Mouse (Mus musculus) midbrain, postnatal 0 days (tissue): ENCODE measurements around the gene Picalm. TPM values are rescaled to one million over a fixed set of nuclear protein-coding genes. Genes with fewer than 3 reads are reported as not detected.

Experiments
- ATAC-seq: fragments of 200-750 bp; cut with Nextera tagmentation; 2 replicates; pipeline ENCODE4 v1.8.0; 2017; ENCODE audit warnings: moderate number of reproducible peaks, mild to moderate bottlenecking, moderate TSS enrichment, moderate library complexity; ENCODE audit not compliant: low FRiP score
- DNase-seq: peaks from one replicate; pipeline ENCODE4 v3.0.0-alpha.2; 2015; ENCODE audit warnings: low spot score
- H3K27ac ChIP-seq: fragments of 300-500 bp; sonication (generic); 2 replicates; pipeline ENCODE4 v1.5.1; 2014; ENCODE audit warnings: low read depth, mild to moderate bottlenecking, low read length, mixed read lengths
- H3K27me3 ChIP-seq: fragments of 300-500 bp; sonication (generic); 2 replicates; pipeline ENCODE4 v1.6.1; 2014; ENCODE audit warnings: low read length, control low read depth, mixed read lengths; ENCODE audit not compliant: insufficient read depth
- H3K36me3 ChIP-seq: fragments of 300-500 bp; sonication (generic); 2 replicates; pipeline ENCODE4 v1.6.1; 2014; ENCODE audit warnings: low read length, control low read depth, mixed read lengths; ENCODE audit not compliant: insufficient read depth
- H3K4me1 ChIP-seq: fragments of 300-500 bp; sonication (generic); 2 replicates; pipeline ENCODE4 v1.6.1; 2014; ENCODE audit warnings: mild to moderate bottlenecking, control low read depth, antibody characterized with exemption, low read length, mixed read lengths; ENCODE audit not compliant: insufficient read depth
- H3K4me2 ChIP-seq: fragments of 300-500 bp; sonication (generic); 2 replicates; pipeline ENCODE4 v1.6.1; 2014; ENCODE audit warnings: low read depth, mild to moderate bottlenecking, low read length, mixed read lengths; ENCODE audit not compliant: poor library complexity, severe bottlenecking
- H3K4me3 ChIP-seq: fragments of 300-500 bp; sonication (generic); 2 replicates; pipeline ENCODE4 v1.5.1; 2014; ENCODE audit warnings: low read depth, mild to moderate bottlenecking, low read length, moderate library complexity
- H3K9ac ChIP-seq: fragments of 300-500 bp; sonication (generic); replicated peaks from 2 replicates; pipeline ENCODE4 v1.6.1; 2014; ENCODE audit warnings: mild to moderate bottlenecking, low read length, moderate library complexity, mixed read lengths; ENCODE audit not compliant: poor library complexity, severe bottlenecking
- H3K9me3 ChIP-seq: fragments of 300-500 bp; sonication (generic); 2 replicates; pipeline ENCODE4 v1.6.1; 2016; ENCODE audit warnings: low read length, control low read depth
- CTCF ChIP-seq: IDR thresholded peaks from 2 replicates; pipeline ENCODE4 v1.5.1; 2016; ENCODE audit warnings: antibody characterized with exemption, mild to moderate bottlenecking
- WGBS: fragments of 180-500 bp; shearing (Covaris S2); extraction: QIAGEN DNeasy Blood & Tissue Kit; methylation state at CpG from one replicate; pipeline ENCODE4 v1.1.7; 2014; 5-methylcytosine and 5-hydroxymethylcytosine counted together
- polyA plus RNA-seq: library from polyadenylated mRNA; unstranded; fragments of >200 nt; fragmentation: Nextera tagmentation; extraction: Ambion mirVana; gene quantifications from 2 replicates; pipeline ENCODE4 v1.2.1, GENCODE M21; 2015
- total RNA-seq: library from RNA; depleted of rRNA; stranded (reverse); fragments of >200 nt; gene quantifications from 2 replicates; pipeline ENCODE4 v1.2.3, GENCODE M21; 2014

The Picalm gene
- total and polyA plus RNA-seq, 2 experiments from 2014 or later = 24.8 to 173 TPM

DNA sequence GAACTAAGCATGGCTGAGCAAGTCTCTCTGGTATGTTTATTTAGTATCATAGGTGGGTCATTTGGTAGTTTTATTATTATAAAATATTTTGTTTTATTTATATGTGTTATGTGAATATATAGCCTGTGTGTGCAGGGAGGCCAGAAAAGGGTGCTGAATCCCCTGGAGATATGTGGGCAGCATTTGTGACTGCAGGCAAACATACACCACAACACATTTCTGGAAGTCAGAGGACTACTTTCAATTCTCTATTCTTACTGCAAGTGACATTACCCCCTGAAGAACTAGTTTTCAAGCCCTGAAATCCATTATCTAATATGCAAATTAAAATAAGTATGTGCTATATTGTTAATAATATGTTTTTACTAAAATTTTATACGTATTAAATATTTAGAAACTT lies 43.8 kb downstream of the Picalm start:
- no peak for ATAC-seq
- H3K9ac ChIP-seq = no peak overlapping the region
- 98% methylated on average over 1 of the region's 1 CpGs for WGBS
- no peaks in the 10 kb centered on the region for H3K27me3 ChIP-seq
- H3K4me3 ChIP-seq = no peak overlapping the region
- no peak overlapping the region for H3K27ac ChIP-seq
- TF ChIP-seq CTCF = no peak
- H3K4me1 ChIP-seq = no peaks in the 10 kb centered on the region
- no peaks in the 10 kb centered on the region for H3K9me3 ChIP-seq
- no peak overlapping the region for H3K4me2 ChIP-seq
- peaks cover 20% of the 10 kb centered on the region; the same call in 1 of the 2 replicates for H3K36me3 ChIP-seq
- no peak for DNase-seq

DNA sequence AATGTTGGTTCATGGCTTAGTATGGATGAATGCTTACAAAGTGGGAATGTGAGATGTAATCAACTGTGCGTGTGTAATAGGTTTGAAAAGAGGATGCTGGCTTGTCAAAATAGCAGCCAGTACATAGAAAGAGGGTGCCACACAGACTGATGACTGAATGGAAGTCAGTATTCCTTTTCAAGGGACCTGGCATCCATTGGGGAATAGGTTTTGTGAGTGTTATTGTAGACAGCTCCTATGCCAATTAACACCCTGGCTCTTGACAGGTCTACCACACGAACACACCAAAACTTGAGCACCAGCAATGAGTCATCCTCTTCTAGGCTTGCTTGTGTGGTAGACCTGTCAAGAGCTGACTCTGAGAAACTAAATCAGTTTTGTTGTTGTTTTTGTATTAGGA lies 45.6 kb downstream of the Picalm start:
- Histone ChIP-seq H3K4me2 (no peak overlapping the region), H3K27ac (no peak overlapping the region), H3K9ac (no peak overlapping the region), H3K4me1 (no peaks in the 10 kb centered on the region), H3K36me3 (peaks cover 20% of the 10 kb centered on the region; the same call in 1 of the 2 replicates), H3K27me3 (no peaks in the 10 kb centered on the region), H3K9me3 (no peaks in the 10 kb centered on the region), H3K4me3 (no peak overlapping the region)
- 74% methylated on average over 2 of the region's 2 CpGs for WGBS
- no peak for ATAC-seq
- no peak for DNase-seq
- TF ChIP-seq CTCF = no peak

DNA sequence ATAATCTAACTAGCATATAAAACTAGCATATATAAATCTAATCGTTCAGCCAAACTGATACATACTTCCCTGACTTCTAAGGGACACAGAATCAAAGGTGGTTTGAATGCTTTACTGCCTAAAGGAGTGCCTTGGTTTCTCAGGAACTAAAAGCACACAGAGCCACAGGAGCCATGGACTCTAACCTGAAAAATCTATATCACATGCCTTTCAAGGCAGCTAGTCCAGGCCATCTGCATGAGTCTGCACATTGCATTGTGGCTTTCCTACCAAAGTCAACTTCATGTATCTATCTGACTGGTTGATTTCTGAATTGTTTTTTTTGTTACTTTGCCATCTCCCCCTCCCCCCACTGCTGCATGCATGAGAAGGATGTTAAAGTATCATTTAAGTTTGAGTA lies 50.6 kb downstream of the Picalm start:
- H3K4me3 ChIP-seq = no peak overlapping the region
- no peak overlapping the region for H3K9ac ChIP-seq
- H3K36me3 ChIP-seq = peaks cover 13% of the 10 kb centered on the region; the same call in 1 of the 2 replicates
- 89% methylated on average over 1 of the region's 1 CpGs for WGBS
- H3K27ac ChIP-seq = no peak overlapping the region
- H3K4me2 ChIP-seq = no peak overlapping the region
- no peaks in the 10 kb centered on the region for H3K27me3 ChIP-seq
- DNase-seq = no peak
- TF ChIP-seq CTCF = no peak
- H3K9me3 ChIP-seq = no peaks in the 10 kb centered on the region
- H3K4me1 ChIP-seq = no peaks in the 10 kb centered on the region
- no peak for ATAC-seq

DNA sequence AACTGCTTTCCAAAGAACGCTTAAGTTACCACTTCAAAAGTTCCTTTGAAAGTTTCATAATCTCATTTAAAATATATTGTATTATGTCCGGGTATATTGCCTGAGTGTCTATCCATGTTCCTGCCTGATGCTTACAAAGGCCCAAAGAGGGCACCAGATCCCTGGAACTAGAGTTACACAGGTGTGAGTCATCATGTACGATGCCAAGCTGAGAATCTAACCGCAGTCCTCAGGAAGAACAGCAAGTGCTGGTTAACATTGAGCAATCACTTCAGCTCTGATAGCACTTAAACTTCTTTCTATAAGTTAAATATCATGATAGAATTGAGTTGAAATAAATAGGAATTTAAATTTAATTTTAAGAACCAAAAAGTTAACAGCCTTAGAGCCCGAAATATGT lies 70.2 kb downstream of the Picalm start:
- no peak for DNase-seq
- 92% methylated on average over 5 of the region's 5 CpGs for WGBS

DNA sequence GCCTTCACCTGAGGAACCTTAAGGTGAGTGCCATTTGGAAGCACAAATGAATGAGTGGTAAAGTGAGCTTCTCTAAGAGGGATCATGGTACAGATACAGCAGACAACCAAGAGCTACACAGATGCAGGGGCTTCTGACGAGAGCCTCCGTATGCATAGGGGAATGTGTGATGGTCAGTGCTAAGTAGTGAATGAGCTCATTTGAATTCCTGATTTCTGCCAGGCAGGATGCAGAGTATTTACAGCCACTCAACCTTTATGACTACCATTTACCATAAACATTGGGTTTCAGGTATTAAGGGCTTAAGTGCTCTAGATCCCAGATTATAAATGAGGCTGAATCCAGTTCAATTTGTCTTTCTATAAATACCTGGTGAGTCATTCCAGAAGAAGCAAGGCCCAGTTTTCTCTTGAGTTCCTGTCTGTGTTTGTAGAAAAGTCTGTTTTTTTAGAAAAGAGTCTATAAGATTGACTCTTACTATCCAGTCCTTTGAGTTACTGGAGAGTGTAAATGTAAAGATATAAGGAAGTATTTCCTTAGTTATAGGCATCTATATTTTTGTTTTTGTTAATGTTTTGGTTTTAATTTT lies 72.0 kb downstream of the Picalm start:
- Histone ChIP-seq H3K4me1 (no peaks in the 10 kb centered on the region), H3K27ac (no peak overlapping the region), H3K9me3 (no peaks in the 10 kb centered on the region), H3K4me2 (no peak overlapping the region), H3K9ac (no peak overlapping the region), H3K4me3 (no peak overlapping the region), H3K36me3 (no peaks in the 10 kb centered on the region), H3K27me3 (no peaks in the 10 kb centered on the region)
- 85% methylated on average over 2 of the region's 2 CpGs for WGBS
- no peak for TF ChIP-seq CTCF
- ATAC-seq (no peak), DNase-seq (no peak)

More for the DNA sequence above, 70.2 kb downstream of the Picalm start:
- H3K4me1 ChIP-seq = no peaks in the 10 kb centered on the region
- peaks cover 5% of the 10 kb centered on the region for H3K36me3 ChIP-seq
- no peak for ATAC-seq
- no peak overlapping the region for H3K9ac ChIP-seq
- no peak overlapping the region for H3K4me2 ChIP-seq
- no peaks in the 10 kb centered on the region for H3K27me3 ChIP-seq
- no peak overlapping the region for H3K4me3 ChIP-seq
- H3K27ac ChIP-seq = no peak overlapping the region
- no peak for TF ChIP-seq CTCF
- no peaks in the 10 kb centered on the region for H3K9me3 ChIP-seq

- Histone ChIP-seq H3K36me3 (peaks cover 4% of the 10 kb centered on the region; the same call in 1 of the 2 replicates), H3K4me3 (no peak overlapping the region), H3K27me3 (no peaks in the 10 kb centered on the region), H3K27ac (no peak overlapping the region), H3K4me2 (no peak overlapping the region), H3K9me3 (no peaks in the 10 kb centered on the region), H3K9ac (no peak overlapping the region), H3K4me1 (no peaks in the 10 kb centered on the region)
- WGBS = 97% methylated on average over 2 of the region's 2 CpGs
- ATAC-seq (no peak), DNase-seq (no peak)
- no peak for TF ChIP-seq CTCF
These were observed 73.9 kb downstream of the Picalm start for GRCm38 (mm10) chr7:90203914-90204313.
